Mouse (Mus musculus) cerebellum, adult 2 months (tissue): ENCODE results near the gene Dctn5. TPM values are rescaled to one million over a fixed set of nuclear protein-coding genes. Genes with fewer than 3 reads are reported as not detected.
A peak's percentile ranks its signal among the peaks of the same experiment; 100 is the strongest.
"Not testable (repeated sequence)": the region's sequence is repeated elsewhere in the genome, so short reads cannot be mapped to it uniquely, and the experiment has no call there.

Experiments
- DNase-seq, 2 experiments: peaks; one replicate each; pipeline ENCODE4 v3.0.0; 2021
- H3K27ac ChIP-seq: fragments of 200-500 bp; 2 replicates; pipeline ENCODE4 v1.5.1; 2012; ENCODE audit warnings: low read length, control low read depth, inconsistent platforms; ENCODE audit not compliant: insufficient read depth
- H3K27me3 ChIP-seq: fragments of 200-500 bp; 2 replicates; pipeline ENCODE4 v1.6.1; 2012; ENCODE audit warnings: inconsistent platforms, mild to moderate bottlenecking, low read length, moderate library complexity; ENCODE audit not compliant: control insufficient read depth, insufficient read depth
- H3K4me1 ChIP-seq: fragments of 200-500 bp; 2 replicates; pipeline ENCODE4 v1.6.1; 2011; ENCODE audit warnings: low read length; ENCODE audit not compliant: control insufficient read depth, insufficient read depth
- H3K4me3 ChIP-seq: fragments of 200-500 bp; replicated peaks from 2 replicates; pipeline ENCODE3; 2011; ENCODE audit warnings: mild to moderate bottlenecking, low read depth, low read length, control low read depth; ENCODE audit not compliant: insufficient read depth
- CTCF ChIP-seq: fragments of 200-500 bp; IDR thresholded peaks from 2 replicates; pipeline ENCODE4 v1.5.1; 2011; ENCODE audit warnings: low read depth, mild to moderate bottlenecking, control low read depth, low read length, moderate library complexity, borderline replicate concordance; ENCODE audit not compliant: insufficient read depth
- POLR2A ChIP-seq: fragments of 200-500 bp; IDR thresholded peaks from 2 replicates; pipeline ENCODE4 v1.6.1; 2011; ENCODE audit warnings: low read length, control low read depth, borderline replicate concordance; ENCODE audit not compliant: insufficient read depth
- WGBS: fragments of 180-500 bp; shearing (Covaris S2); methylation state at CpG from one replicate; pipeline ENCODE4 v1.1.7; 2018; 5-methylcytosine and 5-hydroxymethylcytosine counted together
- polyA plus RNA-seq: library from polyadenylated mRNA; depleted of rRNA; stranded (reverse); fragments of >200 nt; gene quantifications from 2 replicates; pipeline ENCODE4 v1.2.3, GENCODE M21; 2012; rRNA removed

The Dctn5 gene
- polyA plus RNA-seq = 110 and 115 TPM in 2 replicates

- H3K27ac ChIP-seq = no peak within 1 kb of the TSS
- H3K4me3 ChIP-seq = peak within 1 kb of the TSS; percentile 93
- peak; percentile 79; the same call in 1 of the 2 replicates for TF ChIP-seq POLR2A
- no peak for TF ChIP-seq CTCF
- no peaks in the 10 kb centered on the region for H3K27me3 ChIP-seq
- no peaks in the 10 kb centered on the region; the same call in 1 of the 2 replicates for H3K4me1 ChIP-seq
- under 1% methylated on average over 54 of the region's 54 CpGs for WGBS
- peak; percentile 98 to 99 for DNase-seq
Observed at GRCm38 (mm10) chr7:122132497-122133337, at the start of gene Dctn5, which contains the start of gene Palb2. TSS of gene Dctn5 (plus strand) at chr7:122133041. TSS of gene Palb2 (minus strand) at chr7:122132985.

- Histone ChIP-seq H3K4me3 (no peak overlapping the region), H3K4me1 (no peaks in the 10 kb centered on the region), H3K27ac (no peak overlapping the region), H3K27me3 (no peaks in the 10 kb centered on the region)
- TF ChIP-seq POLR2A (no peak), CTCF (no peak)
- 87% methylated on average over 11 of the region's 11 CpGs for WGBS
- no peak for DNase-seq
Observed at GRCm38 (mm10) chr7:122087195-122087982, 45.5 kb upstream of the Dctn5 start.

- Histone ChIP-seq H3K4me1 (no peaks in the 10 kb centered on the region; the same call in 1 of the 2 replicates), H3K27me3 (no peaks in the 10 kb centered on the region), H3K27ac (no peak overlapping the region), H3K4me3 (no peak overlapping the region)
- TF ChIP-seq CTCF = no peak
- TF ChIP-seq POLR2A = no peak
- no peak for DNase-seq
- WGBS = 77% methylated on average over 2 of the region's 2 CpGs
Observed at GRCm38 (mm10) chr7:122094564-122095330, 38.1 kb upstream of the Dctn5 start.

- no peak for TF ChIP-seq POLR2A
- TF ChIP-seq CTCF = no peak
- no peak for DNase-seq
- Histone ChIP-seq H3K27ac (no peak overlapping the region), H3K4me1 (peaks cover 3% of the 10 kb centered on the region; the same call in 1 of the 2 replicates), H3K27me3 (no peaks in the 10 kb centered on the region), H3K4me3 (no peak overlapping the region)
- 86% methylated on average over 3 of the region's 3 CpGs for WGBS
Observed at GRCm38 (mm10) chr7:122098009-122098408, 34.8 kb upstream of the Dctn5 start.

- Histone ChIP-seq H3K27me3 (no peaks in the 10 kb centered on the region), H3K27ac (no peak overlapping the region), H3K4me1 (peaks cover 3% of the 10 kb centered on the region; the same call in 1 of the 2 replicates), H3K4me3 (no peak overlapping the region)
- WGBS = 46% methylated on average over 4 of the region's 4 CpGs
- no peak for TF ChIP-seq POLR2A
- peak; percentile 85 for TF ChIP-seq CTCF
- DNase-seq = peak; percentile 41 to 47
Observed at GRCm38 (mm10) chr7:122099222-122099621, 33.6 kb upstream of the Dctn5 start.

GRCm38 (mm10) chr7:122101014-122101746 is 31.7 kb upstream of the Dctn5 start:
- peak in 1 of 2 experiments; percentile 23 for DNase-seq
- not testable (repeated sequence) for H3K27me3 ChIP-seq, H3K4me1 ChIP-seq
- 0 out of 2 replicates have a peak overlapping the region, but pooled peaks have one; percentile 63 for H3K27ac ChIP-seq
- WGBS = 6% methylated on average over 28 of the region's 28 CpGs
- peak overlapping the region; percentile 85 for H3K4me3 ChIP-seq
